Mouse (Mus musculus) midbrain, postnatal 0 days (tissue): ENCODE measurements around the gene Patz1. TPM values are rescaled to one million over a fixed set of nuclear protein-coding genes. Genes with fewer than 3 reads are reported as not detected.

Source experiments
- ATAC-seq: fragments of 200-750 bp; cut with Nextera tagmentation; 2 replicates; pipeline ENCODE4 v1.8.0; 2017; ENCODE audit warnings: moderate number of reproducible peaks, mild to moderate bottlenecking, moderate TSS enrichment, moderate library complexity; ENCODE audit not compliant: low FRiP score
- DNase-seq: peaks from one replicate; pipeline ENCODE4 v3.0.0-alpha.2; 2015; ENCODE audit warnings: low spot score
- H3K27ac ChIP-seq: fragments of 300-500 bp; sonication (generic); 2 replicates; pipeline ENCODE4 v1.5.1; 2014; ENCODE audit warnings: low read depth, mild to moderate bottlenecking, low read length, mixed read lengths
- H3K27me3 ChIP-seq: fragments of 300-500 bp; sonication (generic); 2 replicates; pipeline ENCODE4 v1.6.1; 2014; ENCODE audit warnings: low read length, control low read depth, mixed read lengths; ENCODE audit not compliant: insufficient read depth
- H3K36me3 ChIP-seq: fragments of 300-500 bp; sonication (generic); 2 replicates; pipeline ENCODE4 v1.6.1; 2014; ENCODE audit warnings: low read length, control low read depth, mixed read lengths; ENCODE audit not compliant: insufficient read depth
- H3K4me1 ChIP-seq: fragments of 300-500 bp; sonication (generic); 2 replicates; pipeline ENCODE4 v1.6.1; 2014; ENCODE audit warnings: mild to moderate bottlenecking, control low read depth, antibody characterized with exemption, low read length, mixed read lengths; ENCODE audit not compliant: insufficient read depth
- H3K4me2 ChIP-seq: fragments of 300-500 bp; sonication (generic); 2 replicates; pipeline ENCODE4 v1.6.1; 2014; ENCODE audit warnings: low read depth, mild to moderate bottlenecking, low read length, mixed read lengths; ENCODE audit not compliant: poor library complexity, severe bottlenecking
- H3K4me3 ChIP-seq: fragments of 300-500 bp; sonication (generic); 2 replicates; pipeline ENCODE4 v1.5.1; 2014; ENCODE audit warnings: low read depth, mild to moderate bottlenecking, low read length, moderate library complexity
- H3K9ac ChIP-seq: fragments of 300-500 bp; sonication (generic); replicated peaks from 2 replicates; pipeline ENCODE4 v1.6.1; 2014; ENCODE audit warnings: mild to moderate bottlenecking, low read length, moderate library complexity, mixed read lengths; ENCODE audit not compliant: poor library complexity, severe bottlenecking
- H3K9me3 ChIP-seq: fragments of 300-500 bp; sonication (generic); 2 replicates; pipeline ENCODE4 v1.6.1; 2016; ENCODE audit warnings: low read length, control low read depth
- CTCF ChIP-seq: IDR thresholded peaks from 2 replicates; pipeline ENCODE4 v1.5.1; 2016; ENCODE audit warnings: antibody characterized with exemption, mild to moderate bottlenecking
- WGBS: fragments of 180-500 bp; shearing (Covaris S2); extraction: QIAGEN DNeasy Blood & Tissue Kit; methylation state at CpG from one replicate; pipeline ENCODE4 v1.1.7; 2014; 5-methylcytosine and 5-hydroxymethylcytosine counted together
- polyA plus RNA-seq: library from polyadenylated mRNA; unstranded; fragments of >200 nt; fragmentation: Nextera tagmentation; extraction: Ambion mirVana; gene quantifications from 2 replicates; pipeline ENCODE4 v1.2.1, GENCODE M21; 2015
- total RNA-seq: library from RNA; depleted of rRNA; stranded (reverse); fragments of >200 nt; gene quantifications from 2 replicates; pipeline ENCODE4 v1.2.3, GENCODE M21; 2014

Patz1 gene
- total and polyA plus RNA-seq, 2 experiments from 2014 or later, result 39.3 to 79.3 TPM

DNA sequence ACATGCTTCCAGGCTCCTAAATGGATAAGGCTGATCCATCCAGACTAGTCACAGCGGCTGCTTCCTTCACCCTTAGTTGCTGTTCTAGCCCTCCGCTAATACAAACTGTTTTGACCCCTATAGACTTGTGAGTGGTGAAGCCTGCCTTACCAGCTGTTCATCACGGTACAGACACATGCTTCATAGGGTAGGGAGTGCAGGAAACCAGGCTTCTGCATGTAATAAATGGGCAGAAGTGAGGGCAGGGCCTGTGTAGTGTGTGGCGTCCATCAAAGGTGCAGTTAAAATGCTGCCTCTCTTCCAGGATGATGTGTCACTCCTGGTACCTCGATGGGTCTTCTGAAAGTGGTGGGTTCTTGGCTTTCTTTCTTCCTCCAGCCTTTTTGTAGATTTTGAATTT lies 49.3 kb downstream of the Patz1 start:
- H3K4me2 ChIP-seq, result no peak overlapping the region
- H3K36me3 ChIP-seq, result peaks cover 24% of the 10 kb centered on the region
- TF ChIP-seq CTCF, result no peak
- no peaks in the 10 kb centered on the region for H3K9me3 ChIP-seq
- DNase-seq (no peak), ATAC-seq (0 out of 2 replicates have a peak, but pooled peaks have one; percentile 35)
- H3K4me1 ChIP-seq, result peaks cover 7% of the 10 kb centered on the region; the same call in 1 of the 2 replicates
- 52% methylated on average over 5 of the region's 5 CpGs for WGBS
- H3K4me3 ChIP-seq, result no peak overlapping the region
- H3K27ac ChIP-seq, result no peak overlapping the region
- no peaks in the 10 kb centered on the region for H3K27me3 ChIP-seq
- H3K9ac ChIP-seq, result no peak overlapping the region

DNA sequence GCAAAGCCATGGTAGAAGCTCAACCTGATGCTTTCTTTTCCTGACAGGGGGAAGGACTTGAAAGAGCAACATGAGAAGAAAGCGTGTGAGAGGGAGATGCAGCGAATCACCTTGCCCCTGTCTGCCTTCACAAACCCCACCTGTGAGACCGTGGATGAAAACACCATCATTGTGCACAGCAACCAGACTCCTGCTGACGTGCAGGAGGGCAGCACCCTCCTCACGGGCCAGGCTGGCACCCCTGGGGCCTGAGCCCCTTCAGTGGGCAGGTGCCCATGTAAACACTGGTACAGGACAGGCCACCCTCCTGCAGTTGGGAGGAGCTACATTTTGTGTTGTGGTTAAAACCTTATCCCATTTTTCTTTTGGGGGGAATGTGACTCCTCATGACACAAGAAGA lies 52.8 kb downstream of the Patz1 start:
- no peak for DNase-seq
- Histone ChIP-seq H3K36me3 (peaks cover 42% of the 10 kb centered on the region), H3K27ac (no peak overlapping the region), H3K4me2 (no peak overlapping the region), H3K9ac (no peak overlapping the region), H3K9me3 (no peaks in the 10 kb centered on the region), H3K4me3 (no peak overlapping the region), H3K27me3 (no peaks in the 10 kb centered on the region), H3K4me1 (peaks cover 7% of the 10 kb centered on the region; the same call in 1 of the 2 replicates)
- no peak for ATAC-seq
- WGBS, result 77% methylated on average over 5 of the region's 5 CpGs
- TF ChIP-seq CTCF, result no peak

DNA sequence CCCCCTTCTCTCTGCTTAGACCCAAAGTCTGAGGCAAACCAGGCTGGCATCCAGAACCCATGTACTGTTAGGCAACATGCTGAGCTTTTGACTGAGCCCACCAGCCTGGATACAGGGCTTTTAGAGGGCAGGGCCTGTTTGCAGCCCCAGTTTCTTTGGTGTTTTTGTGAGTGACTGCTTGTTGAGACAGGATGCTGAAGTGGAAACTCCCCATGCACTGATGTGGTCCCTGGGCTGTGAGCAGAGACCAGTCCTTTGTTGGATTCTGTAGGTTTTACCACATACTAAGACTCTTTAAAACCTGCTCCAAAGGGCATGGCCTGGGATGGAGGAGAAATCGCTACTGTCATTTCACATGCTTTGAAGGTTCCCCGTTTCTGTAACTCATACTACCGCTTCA lies 56.2 kb downstream of the Patz1 start:
- 88% methylated on average over 3 of the region's 3 CpGs for WGBS
- DNase-seq, result no peak
- H3K9me3 ChIP-seq, result no peaks in the 10 kb centered on the region
- no peaks in the 10 kb centered on the region for H3K4me1 ChIP-seq
- no peak overlapping the region for H3K9ac ChIP-seq
- H3K36me3 ChIP-seq, result peaks cover 61% of the 10 kb centered on the region
- no peak overlapping the region for H3K4me2 ChIP-seq
- no peak overlapping the region for H3K27ac ChIP-seq
- no peak overlapping the region for H3K4me3 ChIP-seq
- no peaks in the 10 kb centered on the region for H3K27me3 ChIP-seq
- ATAC-seq, result no peak
- no peak for TF ChIP-seq CTCF

DNA sequence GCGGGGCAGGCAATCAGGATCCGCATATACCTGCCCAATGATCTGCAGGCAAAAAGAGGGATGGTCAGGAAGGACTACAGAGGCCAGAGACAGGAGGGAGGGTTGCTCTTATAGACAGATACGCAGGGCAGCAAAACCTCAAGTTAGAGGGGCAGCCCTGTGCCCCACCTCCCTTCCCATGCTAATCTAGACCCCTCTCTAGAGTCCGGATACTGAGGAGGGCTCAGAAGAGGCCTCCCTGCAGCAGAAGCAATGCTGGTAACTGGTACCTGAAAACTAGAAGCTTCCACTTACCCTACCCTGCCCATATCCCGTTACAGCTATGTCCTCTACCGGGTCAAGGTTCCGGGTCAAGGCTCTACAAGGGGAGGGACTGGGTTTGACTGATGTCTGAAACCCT lies 57.7 kb downstream of the Patz1 start:
- Histone ChIP-seq H3K4me2 (no peak overlapping the region), H3K36me3 (peaks cover 72% of the 10 kb centered on the region), H3K4me3 (no peak overlapping the region), H3K9ac (no peak overlapping the region), H3K27ac (no peak overlapping the region), H3K27me3 (no peaks in the 10 kb centered on the region), H3K9me3 (no peaks in the 10 kb centered on the region), H3K4me1 (no peaks in the 10 kb centered on the region)
- TF ChIP-seq CTCF, result no peak
- DNase-seq (no peak), ATAC-seq (no peak)
- 94% methylated on average over 7 of the region's 7 CpGs for WGBS

DNA sequence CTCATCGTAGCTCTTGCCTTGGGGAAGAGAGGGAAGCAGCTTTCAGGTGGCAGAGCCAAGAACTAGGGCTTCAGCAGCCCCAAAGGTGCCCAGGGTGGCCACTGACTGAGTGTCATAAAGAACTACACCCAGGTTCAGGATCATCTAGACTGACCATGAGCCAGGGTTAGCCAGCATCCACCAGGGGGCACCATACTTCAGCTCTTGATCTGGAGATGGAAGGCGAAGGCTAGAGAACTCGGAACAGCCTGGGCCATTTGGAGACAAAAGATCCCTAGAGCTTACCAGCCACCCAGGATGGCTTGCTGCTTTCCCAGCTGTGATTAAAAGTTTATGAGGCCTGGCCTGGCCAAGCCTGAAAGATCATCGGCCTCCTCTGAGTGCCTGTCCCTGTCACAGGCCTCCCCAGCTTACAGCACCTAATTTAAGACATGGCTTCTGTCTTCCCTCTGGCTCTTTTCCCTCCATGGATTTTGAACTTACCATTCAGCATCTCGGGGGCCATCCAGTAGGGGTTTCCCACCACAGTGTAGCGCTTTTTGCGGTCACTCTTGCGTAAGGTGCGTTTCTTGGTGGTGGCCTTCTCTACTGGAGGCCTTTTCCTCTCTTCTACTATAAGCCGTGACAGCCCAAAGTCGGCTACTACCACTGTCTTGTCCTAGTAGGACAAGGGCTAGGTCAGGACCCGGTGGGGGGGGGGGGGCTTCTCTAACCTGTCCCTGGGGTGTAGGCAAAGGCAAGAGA lies 58.6 kb downstream of the Patz1 start:
- 61% methylated on average over 12 of the region's 12 CpGs for WGBS
- Histone ChIP-seq H3K4me3 (no peak overlapping the region), H3K4me2 (no peak overlapping the region), H3K9ac (no peak overlapping the region), H3K9me3 (no peaks in the 10 kb centered on the region), H3K4me1 (no peaks in the 10 kb centered on the region), H3K36me3 (peaks cover 72% of the 10 kb centered on the region), H3K27ac (no peak overlapping the region), H3K27me3 (no peaks in the 10 kb centered on the region)
- peak; percentile 59 for ATAC-seq
- TF ChIP-seq CTCF, result peak; percentile 92
- peak; percentile 92 for DNase-seq

DNA sequence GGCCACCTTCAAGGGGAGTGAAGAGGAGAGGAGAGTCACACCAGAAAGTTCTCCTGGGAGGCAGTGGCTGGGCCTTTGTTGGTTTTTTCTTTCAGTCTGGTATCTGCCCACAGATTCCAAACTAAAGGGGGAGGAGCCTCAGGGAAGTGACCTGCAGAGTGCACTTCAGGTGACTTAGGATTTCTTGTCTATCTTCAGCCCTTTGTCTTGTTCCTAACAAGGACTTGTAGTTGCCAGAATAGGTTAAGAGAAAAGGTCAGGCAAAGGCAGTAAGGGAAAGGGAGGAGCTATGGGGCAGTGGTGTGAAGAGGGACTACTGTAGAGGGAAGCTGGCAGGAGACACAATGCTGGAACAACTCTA lies 59.1 kb downstream of the Patz1 start:
- DNase-seq (no peak), ATAC-seq (no peak)
- no peak overlapping the region for H3K27ac ChIP-seq
- no peaks in the 10 kb centered on the region for H3K9me3 ChIP-seq
- no peak overlapping the region for H3K4me3 ChIP-seq
- H3K4me2 ChIP-seq, result no peak overlapping the region
- no peaks in the 10 kb centered on the region for H3K4me1 ChIP-seq
- TF ChIP-seq CTCF, result no peak
- H3K36me3 ChIP-seq, result peaks cover 73% of the 10 kb centered on the region
- H3K27me3 ChIP-seq, result no peaks in the 10 kb centered on the region
- H3K9ac ChIP-seq, result no peak overlapping the region
